Mouse (Mus musculus) intestine, embryonic 16.5 days (tissue): ENCODE results near the gene Ftl1. TPM values are rescaled to one million over a fixed set of nuclear protein-coding genes. Genes with fewer than 3 reads are reported as not detected.
"Not testable (repeated sequence)": the region's sequence is repeated elsewhere in the genome, so short reads cannot be mapped to it uniquely, and the experiment has no call there.

Experiments
- ATAC-seq: fragments of 200-750 bp; cut with Nextera tagmentation; 2 replicates; pipeline ENCODE4 v1.8.0; 2017; ENCODE audit warnings: moderate TSS enrichment, moderate library complexity
- H3K27ac ChIP-seq: fragments of 300-500 bp; sonication (generic); 2 replicates; pipeline ENCODE4 v1.5.1; 2014; ENCODE audit warnings: mild to moderate bottlenecking, low read length
- H3K27me3 ChIP-seq: fragments of 300-500 bp; sonication (generic); replicated peaks from 2 replicates; pipeline ENCODE4 v1.6.1; 2014; ENCODE audit warnings: low read length, control low read depth, mixed read lengths; ENCODE audit not compliant: control insufficient read depth, insufficient read depth
- H3K36me3 ChIP-seq: fragments of 300-500 bp; sonication (generic); 2 replicates; pipeline ENCODE4 v1.6.1; 2014; ENCODE audit warnings: low read length, control low read depth; ENCODE audit not compliant: control insufficient read depth, insufficient read depth
- H3K4me1 ChIP-seq: fragments of 300-500 bp; sonication (generic); 2 replicates; pipeline ENCODE4 v1.6.1; 2014; ENCODE audit warnings: low read length, control low read depth, mixed read lengths; ENCODE audit not compliant: control insufficient read depth, insufficient read depth
- H3K4me2 ChIP-seq: fragments of 300-500 bp; sonication (generic); 2 replicates; pipeline ENCODE4 v1.6.1; 2014; ENCODE audit warnings: low read depth, low read length, control low read depth
- H3K4me3 ChIP-seq: fragments of 300-500 bp; sonication (generic); 2 replicates; pipeline ENCODE4 v1.5.1; 2014; ENCODE audit warnings: mild to moderate bottlenecking, low read length
- H3K9ac ChIP-seq: fragments of 300-500 bp; sonication (generic); 2 replicates; pipeline ENCODE4 v1.6.1; 2014; ENCODE audit warnings: low read depth, low read length
- H3K9me3 ChIP-seq: fragments of 300-500 bp; sonication (generic); 2 replicates; pipeline ENCODE4 v1.6.1; 2016; ENCODE audit warnings: low read length, control low read depth; ENCODE audit not compliant: control insufficient read depth
- WGBS: fragments of 180-500 bp; shearing (Covaris S2); extraction: QIAGEN DNeasy Blood & Tissue Kit; methylation state at CpG from one replicate; pipeline ENCODE4 v1.1.7; 2014; 5-methylcytosine and 5-hydroxymethylcytosine counted together
- polyA plus RNA-seq: library from polyadenylated mRNA; unstranded; fragments of >200 nt; fragmentation: Nextera tagmentation; extraction: Ambion mirVana; gene quantifications from 2 replicates; pipeline ENCODE4 v1.2.1, GENCODE M21; 2015

Ftl1 gene
- polyA plus RNA-seq, 1 experiment from 2014 or later: 7,117 TPM

DNA sequence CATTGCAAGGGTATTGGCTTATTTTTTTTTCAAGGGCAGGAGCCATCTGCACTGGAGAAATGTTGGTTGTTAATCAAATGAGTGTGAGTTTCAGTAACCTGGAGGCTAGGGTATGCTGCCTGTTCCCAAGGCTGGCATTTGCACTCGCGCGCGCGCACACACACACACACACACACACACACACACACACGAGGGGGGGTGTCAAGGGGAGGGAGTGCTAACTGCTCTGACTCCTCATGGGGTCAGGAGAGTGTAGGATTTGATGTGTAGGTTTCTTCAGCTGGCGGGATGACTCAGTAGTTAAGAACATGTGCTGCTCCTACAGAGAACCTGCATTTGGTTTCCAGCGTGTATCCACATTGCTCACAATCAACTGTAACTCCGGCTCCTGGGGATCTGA lies 31.1 kb upstream of the Ftl1 start:
- Histone ChIP-seq H3K4me3 (no peak overlapping the region), H3K4me2 (no peak overlapping the region), H3K27me3 (no peaks in the 10 kb centered on the region), H3K9ac (no peak overlapping the region), H3K36me3 (peaks cover 13% of the 10 kb centered on the region), H3K9me3 (no peaks in the 10 kb centered on the region), H3K4me1 (peaks cover 22% of the 10 kb centered on the region), H3K27ac (no peak overlapping the region)
- peak; percentile 32; the same call in 1 of the 2 replicates for ATAC-seq
- 38% methylated on average over 9 of the region's 9 CpGs for WGBS

- no peak overlapping the region for H3K4me3 ChIP-seq
- H3K4me2 ChIP-seq: no peak overlapping the region
- H3K36me3 ChIP-seq: peaks cover 12% of the 10 kb centered on the region
- 79% methylated on average over 7 of the region's 7 CpGs for WGBS
- H3K9me3 ChIP-seq: no peaks in the 10 kb centered on the region
- H3K27ac ChIP-seq: no peak overlapping the region
- no peaks in the 10 kb centered on the region for H3K27me3 ChIP-seq
- H3K4me1 ChIP-seq: peaks cover 22% of the 10 kb centered on the region
- ATAC-seq: no peak
- H3K9ac ChIP-seq: no peak overlapping the region
These were observed 29.9 kb upstream of the Ftl1 start for GRCm38 (mm10) chr7:45489578-45489977.

DNA sequence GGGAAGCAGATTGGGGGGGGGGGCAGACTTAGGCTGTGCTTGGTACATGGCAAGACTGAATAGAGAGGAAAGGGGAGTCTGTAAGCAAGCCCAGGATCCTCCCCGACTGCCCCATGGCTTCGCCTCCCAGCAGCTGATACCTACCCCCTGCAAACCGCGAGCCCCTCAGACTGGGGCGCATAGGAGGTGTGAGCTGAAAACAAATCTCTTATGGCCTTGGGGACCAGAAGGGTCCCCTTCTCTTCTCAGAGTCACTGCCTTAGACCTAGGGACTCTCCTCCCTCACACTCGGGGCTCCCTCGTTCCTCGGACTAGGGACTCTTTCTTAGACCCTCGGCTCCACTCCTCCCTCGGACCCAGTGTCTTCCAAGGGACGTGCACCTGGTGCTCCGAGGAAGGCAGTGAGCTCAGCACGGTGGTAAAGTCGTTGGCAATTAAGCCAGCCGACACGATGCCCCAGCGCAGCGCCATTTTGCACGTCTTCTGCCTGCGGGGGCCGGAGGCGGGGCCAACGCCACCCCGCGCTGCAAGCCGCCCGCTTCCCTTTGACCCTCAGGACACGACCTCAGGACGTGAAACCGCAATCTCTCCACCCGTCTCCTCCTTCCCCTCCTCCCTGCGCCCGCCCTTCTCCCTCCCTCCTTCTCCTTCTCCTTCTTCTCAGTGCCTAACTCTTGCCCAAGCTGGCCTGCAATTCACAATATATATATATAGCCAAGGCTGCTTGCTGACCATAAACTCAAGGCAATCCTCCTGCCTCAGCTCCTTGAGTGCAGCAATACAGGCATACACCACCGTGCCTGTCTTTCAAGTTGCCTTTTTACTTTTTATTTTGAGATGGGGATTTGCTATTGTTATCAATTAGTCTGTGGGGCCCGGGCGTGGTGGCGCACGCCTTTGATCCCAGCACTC lies 28.9 kb upstream of the Ftl1 start, which contains the start of gene Dhdh:
Gene Dhdh (minus strand): TSS at position 513 of the 912 bp plus-strand sequence.
- no peaks in the 10 kb centered on the region for H3K9me3 ChIP-seq
- 11% methylated on average over 38 of the region's 38 CpGs for whole genome bisulfite sequencing
- H3K4me1 ChIP-seq: peaks cover 22% of the 10 kb centered on the region
- peak within 1 kb of the TSS; percentile 74 for H3K9ac ChIP-seq
- peak; percentile 66 for ATAC-seq
- H3K27me3 ChIP-seq: no peaks in the 10 kb centered on the region
- H3K27ac ChIP-seq: peak within 1 kb of the TSS; percentile 51
- peak within 1 kb of the TSS; percentile 56 for H3K4me3 ChIP-seq
- H3K36me3 ChIP-seq: peaks cover 3% of the 10 kb centered on the region
- peak within 1 kb of the TSS; percentile 73 for H3K4me2 ChIP-seq

DNA sequence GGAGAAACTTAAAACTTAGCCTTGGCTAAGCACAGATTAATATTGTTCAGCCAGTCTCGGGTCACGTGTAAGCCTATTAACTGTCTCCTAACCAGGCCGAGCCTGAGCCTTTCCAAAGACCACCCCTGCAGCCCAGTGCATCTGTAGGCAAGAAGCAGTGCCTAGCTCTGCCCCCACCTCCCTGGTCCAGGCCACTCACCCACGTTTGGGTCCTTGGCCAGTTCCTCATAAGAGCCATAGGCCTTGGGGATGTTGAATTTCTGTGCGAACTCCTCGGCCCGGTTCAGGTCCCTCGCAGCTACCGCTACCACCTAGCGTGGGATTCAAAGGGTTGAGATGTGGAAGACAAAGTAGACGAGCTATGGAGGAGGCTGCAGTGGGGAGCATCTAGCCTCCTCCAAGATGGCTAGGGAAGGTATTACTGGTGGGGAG lies 28.2 kb upstream of the Ftl1 start:
- Histone ChIP-seq H3K4me2 (peak overlapping the region; percentile 73), H3K4me1 (peaks cover 22% of the 10 kb centered on the region), H3K36me3 (no peaks in the 10 kb centered on the region), H3K9me3 (no peaks in the 10 kb centered on the region), H3K9ac (peak overlapping the region; percentile 74), H3K27ac (peak overlapping the region; percentile 51), H3K27me3 (no peaks in the 10 kb centered on the region), H3K4me3 (peak overlapping the region; percentile 56)
- WGBS: 51% methylated on average over 11 of the region's 11 CpGs
- no peak for ATAC-seq

DNA sequence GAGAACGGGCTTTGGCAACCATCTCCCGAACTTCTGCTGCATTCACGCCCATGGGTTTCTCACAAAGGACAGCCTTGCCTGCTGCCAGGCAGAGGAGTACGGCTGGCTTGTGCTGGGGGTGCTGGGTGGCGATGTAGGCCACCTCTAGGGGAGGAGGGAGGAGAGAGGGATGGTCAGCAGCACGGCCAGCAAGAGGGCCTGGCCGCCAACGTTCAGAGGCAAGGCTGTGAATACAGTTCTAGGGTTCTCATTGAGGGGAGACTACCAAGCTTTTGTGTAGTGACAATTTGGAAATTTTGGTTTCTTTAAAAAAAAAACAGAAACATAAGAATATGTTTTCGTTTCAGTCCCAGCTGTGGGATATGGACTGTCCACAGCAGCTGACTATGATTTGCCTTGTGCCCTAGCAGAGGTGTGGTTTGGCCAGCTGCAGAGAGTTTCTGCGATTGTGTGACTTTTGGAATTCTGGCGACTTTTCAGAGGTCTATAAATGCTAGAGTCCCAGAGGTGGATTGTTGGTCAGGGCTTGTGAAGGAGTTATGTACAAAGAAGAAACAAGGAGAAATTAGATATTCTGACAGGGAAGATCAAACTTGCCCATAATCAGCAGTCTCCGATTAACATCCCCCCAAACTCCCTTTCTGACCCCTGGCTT lies 27.2 kb upstream of the Ftl1 start, which contains the start of gene Gm45808:
Gene Gm45808 (minus strand): TSS at position 51 of the 655 bp plus-strand sequence.
- 85% methylated on average over 12 of the region's 12 CpGs for WGBS
- peaks cover 22% of the 10 kb centered on the region for H3K4me1 ChIP-seq
- H3K9ac ChIP-seq: no peak within 1 kb of the TSS
- H3K4me3 ChIP-seq: no peak within 1 kb of the TSS
- H3K9me3 ChIP-seq: no peaks in the 10 kb centered on the region
- no peaks in the 10 kb centered on the region for H3K27me3 ChIP-seq
- no peak within 1 kb of the TSS for H3K4me2 ChIP-seq
- H3K36me3 ChIP-seq: no peaks in the 10 kb centered on the region
- no peak for ATAC-seq
- H3K27ac ChIP-seq: no peak within 1 kb of the TSS

- Histone ChIP-seq H3K4me1 (peaks cover 16% of the 10 kb centered on the region), H3K9ac (no peak overlapping the region), H3K27ac (no peak overlapping the region), H3K4me3 (no peak overlapping the region), H3K27me3 (no peaks in the 10 kb centered on the region), H3K4me2 (no peak overlapping the region), H3K9me3 (no peaks in the 10 kb centered on the region), H3K36me3 (no peaks in the 10 kb centered on the region)
- ATAC-seq: no peak
- WGBS: 61% methylated on average over 7 of the region's 7 CpGs
These were observed 26.5 kb upstream of the Ftl1 start for GRCm38 (mm10) chr7:45486158-45486557.

GRCm38 (mm10) chr7:45484985-45485384 lies 25.3 kb upstream of the Ftl1 start:
- WGBS: 93% methylated on average over 5 of the region's 5 CpGs
- not testable (repeated sequence) for ATAC-seq, H3K9me3 ChIP-seq

GRCm38 (mm10) chr7:45482166-45482565 lies 22.5 kb upstream of the Ftl1 start:
- no peak for ATAC-seq

More at GRCm38 (mm10) chr7:45484985-45485384, 25.3 kb upstream of the Ftl1 start:
- not testable (repeated sequence) for H3K27ac ChIP-seq, H3K4me2 ChIP-seq, H3K9ac ChIP-seq, H3K4me3 ChIP-seq, H3K36me3 ChIP-seq, H3K27me3 ChIP-seq
- peaks cover 12% of the 10 kb centered on the region; the same call in 1 of the 2 replicates for H3K4me1 ChIP-seq

DNA sequence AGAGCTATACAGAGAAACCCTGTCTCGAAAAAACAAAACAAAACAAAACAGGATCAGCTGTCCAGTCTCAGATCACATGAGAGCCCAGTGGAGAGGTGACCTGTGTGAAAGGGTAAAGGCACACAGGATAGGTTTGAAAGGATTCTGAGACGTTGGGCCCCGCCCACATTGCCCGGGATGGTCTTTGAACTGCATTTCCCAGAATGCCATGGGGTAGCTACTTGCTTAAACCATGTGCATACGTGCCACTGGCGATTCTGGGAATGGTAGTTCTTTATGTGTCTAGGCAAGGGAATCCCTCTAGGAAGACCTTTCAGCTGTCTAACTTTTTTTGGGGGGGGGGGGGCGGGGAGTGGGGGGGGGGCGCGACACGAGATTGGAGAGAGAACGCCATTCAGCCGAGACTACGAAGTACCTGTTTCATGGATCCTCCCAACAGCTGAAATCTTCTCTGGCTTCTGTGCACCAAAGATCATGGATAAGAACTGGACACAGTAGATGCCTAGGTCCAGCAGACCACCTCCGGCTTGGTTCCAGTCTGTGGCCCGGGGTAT lies 21.8 kb upstream of the Ftl1 start, which contains the start of gene Tulp2:
Gene Tulp2 (plus strand): TSS at position 504 of the 554 bp plus-strand sequence.
- peak; percentile 54 for ATAC-seq
- Histone ChIP-seq H3K27ac (no peak within 1 kb of the TSS), H3K4me3 (no peak within 1 kb of the TSS), H3K9ac (no peak within 1 kb of the TSS), H3K27me3 (no peaks in the 10 kb centered on the region), H3K4me1 (no peaks in the 10 kb centered on the region), H3K36me3 (no peaks in the 10 kb centered on the region), H3K4me2 (no peak within 1 kb of the TSS), H3K9me3 (no peaks in the 10 kb centered on the region)
- WGBS: 52% methylated on average over 15 of the region's 15 CpGs

More at GRCm38 (mm10) chr7:45482166-45482565, 22.5 kb upstream of the Ftl1 start:
- Histone ChIP-seq H3K27me3 (no peaks in the 10 kb centered on the region), H3K36me3 (no peaks in the 10 kb centered on the region), H3K9ac (no peak overlapping the region), H3K4me3 (no peak overlapping the region), H3K4me2 (no peak overlapping the region), H3K4me1 (no peaks in the 10 kb centered on the region), H3K27ac (no peak overlapping the region), H3K9me3 (no peaks in the 10 kb centered on the region)
- WGBS: 64% methylated on average over 1 of the region's 1 CpGs
